Mouse (Mus musculus): ENCODE results near the gene Vmn1r89. TPM values are rescaled to one million over a fixed set of nuclear protein-coding genes. Genes with fewer than 3 reads are reported as not detected.

Vmn1r89 gene
- not detected in 2 replicates for polyA plus RNA-seq (2015; fragmentation: Nextera tagmentation; extraction: Ambion mirVana)

DNA sequence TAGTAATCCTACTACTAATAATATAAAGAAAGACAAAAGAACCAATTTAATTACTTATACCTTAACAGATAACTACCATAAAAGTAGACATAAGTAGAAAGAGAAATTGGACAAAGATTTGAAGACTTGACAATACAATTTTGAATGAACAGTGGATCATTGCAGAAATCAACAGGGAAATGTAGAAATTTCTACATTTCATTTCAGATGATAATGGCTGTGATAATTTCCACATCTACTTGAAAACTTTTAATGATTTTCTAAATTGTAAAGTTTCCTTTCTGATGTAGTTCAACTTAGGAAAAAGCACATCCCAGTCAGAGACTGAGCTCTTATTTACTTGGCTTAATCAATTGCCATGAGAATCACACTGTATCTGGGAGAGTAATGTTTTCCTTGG is at the start of gene Vmn1r89:
Vmn1r89 (plus strand) TSS at position 301 of the 400 bp plus-strand sequence.
- Histone ChIP-seq H3K27me3 (ENCODE audit: insufficient read depth, low read length) (no peaks in the 10 kb centered on the region), H3K4me2 (ENCODE audit: low read depth, low read length) (no peak within 1 kb of the TSS), H3K36me3 (replicated peaks; ENCODE audit: insufficient read depth, low read length) (no peaks in the 10 kb centered on the region), H3K9me3 (ENCODE audit: low read length) (no peaks in the 10 kb centered on the region), H3K4me3 (ENCODE audit: low read depth, low read length) (no peak within 1 kb of the TSS), H3K4me1 (ENCODE audit: insufficient read depth) (no peaks in the 10 kb centered on the region), H3K27ac (ENCODE audit: low read depth) (no peak within 1 kb of the TSS), H3K9ac (replicated peaks) (no peak within 1 kb of the TSS)
- no peak for TF ChIP-seq EP300 (IDR thresholded peaks at IDR 0.05; ENCODE audit: low read depth)
- TF ChIP-seq CTCF (IDR thresholded peaks at IDR 0.05; ENCODE audit: low read depth) = no peak
- no peak for DNase-seq
- no peak for ATAC-seq

DNA sequence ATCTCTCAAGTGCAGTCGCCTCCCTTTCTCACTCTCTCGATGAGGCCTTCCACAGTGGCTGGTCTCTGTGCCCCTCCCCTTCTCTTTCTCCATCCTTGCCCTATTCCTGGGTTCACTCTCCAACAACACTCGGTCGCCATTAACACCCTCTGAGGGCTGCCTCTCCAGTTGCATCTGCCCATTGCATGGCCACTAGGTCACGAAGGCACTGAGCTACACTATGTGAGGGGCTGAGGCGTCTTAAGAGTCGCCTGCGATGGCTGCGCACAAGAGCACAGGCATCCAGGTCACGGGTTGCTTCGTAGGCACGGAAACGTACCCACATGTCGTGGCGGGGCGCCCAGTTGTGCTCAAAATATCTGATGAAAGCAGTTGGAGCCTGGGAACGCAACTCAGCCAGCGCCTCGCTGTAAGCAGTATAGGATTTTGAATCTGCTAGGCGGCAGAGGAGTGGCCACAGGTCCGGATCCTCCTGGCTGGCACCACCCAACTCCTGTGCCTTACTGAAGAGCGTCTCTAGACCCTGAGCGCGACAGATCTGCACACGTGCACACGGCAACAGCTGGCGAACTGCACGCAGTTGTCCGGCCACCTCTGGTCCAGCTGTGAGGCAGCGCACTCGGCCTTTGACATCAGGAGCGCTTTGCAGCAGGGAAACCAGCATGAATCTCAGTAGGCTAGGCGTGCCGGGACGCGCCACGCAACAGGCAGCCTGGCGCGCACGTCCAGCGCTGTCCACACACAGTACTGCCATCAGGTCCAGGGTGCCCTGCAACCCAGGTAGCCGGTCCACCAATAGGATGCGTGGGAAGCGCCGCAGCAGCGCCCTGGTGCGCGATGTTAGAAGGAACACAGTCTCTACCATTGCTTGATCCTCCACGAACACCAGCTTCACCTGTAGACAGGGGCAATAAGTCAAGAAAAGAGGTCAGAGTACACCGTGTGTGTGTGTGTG is 48.2 kb downstream of the Vmn1r89 start:
- no peaks in the 10 kb centered on the region for H3K36me3 ChIP-seq (replicated peaks; ENCODE audit: insufficient read depth, low read length)
- no peaks in the 10 kb centered on the region for H3K4me1 ChIP-seq (ENCODE audit: insufficient read depth)
- no peaks in the 10 kb centered on the region for H3K9me3 ChIP-seq (ENCODE audit: low read length)
- no peak overlapping the region for H3K27ac ChIP-seq (ENCODE audit: low read depth)
- no peak overlapping the region for H3K4me3 ChIP-seq (ENCODE audit: low read depth, low read length)
- ATAC-seq (no peak), DNase-seq (no peak)
- no peak overlapping the region for H3K4me2 ChIP-seq (ENCODE audit: low read depth, low read length)
- WGBS (ENCODE audit: insufficient replicate concordance) = 48% methylated on average over 50 of the region's 50 CpGs
- H3K9ac ChIP-seq (replicated peaks) = no peak overlapping the region
- TF ChIP-seq EP300 (IDR thresholded peaks at IDR 0.05; ENCODE audit: low read depth) = no peak
- no peak for TF ChIP-seq CTCF (IDR thresholded peaks at IDR 0.05; ENCODE audit: low read depth)
- H3K27me3 ChIP-seq (ENCODE audit: insufficient read depth, low read length) = no peaks in the 10 kb centered on the region

- ATAC-seq (no peak), DNase-seq (no peak)
- no peak overlapping the region for H3K4me2 ChIP-seq (ENCODE audit: low read depth, low read length)
- WGBS (ENCODE audit: insufficient replicate concordance) = 79% methylated on average over 5 of the region's 5 CpGs
- H3K9ac ChIP-seq (replicated peaks) = no peak overlapping the region
- H3K9me3 ChIP-seq (ENCODE audit: low read length) = no peaks in the 10 kb centered on the region
- H3K27ac ChIP-seq (ENCODE audit: low read depth) = no peak overlapping the region
- TF ChIP-seq EP300 (IDR thresholded peaks at IDR 0.05; ENCODE audit: low read depth) = no peak
- no peak for TF ChIP-seq CTCF (IDR thresholded peaks at IDR 0.05; ENCODE audit: low read depth)
- H3K4me3 ChIP-seq (ENCODE audit: low read depth, low read length) = no peak overlapping the region
- H3K4me1 ChIP-seq (ENCODE audit: insufficient read depth) = no peaks in the 10 kb centered on the region
- H3K36me3 ChIP-seq (replicated peaks; ENCODE audit: insufficient read depth, low read length) = no peaks in the 10 kb centered on the region
- no peaks in the 10 kb centered on the region for H3K27me3 ChIP-seq (ENCODE audit: insufficient read depth, low read length)
Observed at GRCm38 (mm10) chr7:13263851-13264250, 51.0 kb downstream of the Vmn1r89 start.

DNA sequence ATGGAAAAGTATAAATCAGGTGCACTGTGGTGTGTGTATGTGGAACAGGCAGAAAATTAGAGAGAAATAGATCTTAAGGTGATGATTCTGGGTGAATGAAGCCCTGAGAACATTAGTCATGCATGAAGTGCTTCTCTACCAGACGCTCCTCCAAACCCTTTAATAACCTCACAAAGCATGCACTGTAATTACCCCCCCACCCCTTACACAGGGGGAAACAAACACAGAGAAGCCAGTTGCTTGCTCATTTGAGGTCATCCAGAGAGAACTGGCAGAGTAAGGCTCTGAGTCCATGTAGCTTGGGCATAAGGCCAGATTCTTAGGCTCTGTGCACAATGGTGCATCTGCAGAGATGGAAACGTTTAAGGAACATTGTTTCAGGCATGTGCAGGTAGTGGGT is 51.6 kb downstream of the Vmn1r89 start:
- H3K27me3 ChIP-seq (ENCODE audit: insufficient read depth, low read length) = no peaks in the 10 kb centered on the region
- H3K4me3 ChIP-seq (ENCODE audit: low read depth, low read length) = no peak overlapping the region
- no peaks in the 10 kb centered on the region for H3K36me3 ChIP-seq (replicated peaks; ENCODE audit: insufficient read depth, low read length)
- H3K4me1 ChIP-seq (ENCODE audit: insufficient read depth) = no peaks in the 10 kb centered on the region
- ATAC-seq = no peak
- no peak overlapping the region for H3K9ac ChIP-seq (replicated peaks)
- whole genome bisulfite sequencing (ENCODE audit: insufficient replicate concordance) = 74% methylated on average over 2 of the region's 2 CpGs
- H3K9me3 ChIP-seq (ENCODE audit: low read length) = no peaks in the 10 kb centered on the region
- H3K4me2 ChIP-seq (ENCODE audit: low read depth, low read length) = no peak overlapping the region
- DNase-seq = no peak
- no peak overlapping the region for H3K27ac ChIP-seq (ENCODE audit: low read depth)
- TF ChIP-seq EP300 (IDR thresholded peaks at IDR 0.05; ENCODE audit: low read depth) (no peak), CTCF (IDR thresholded peaks at IDR 0.05; ENCODE audit: low read depth) (no peak)

DNA sequence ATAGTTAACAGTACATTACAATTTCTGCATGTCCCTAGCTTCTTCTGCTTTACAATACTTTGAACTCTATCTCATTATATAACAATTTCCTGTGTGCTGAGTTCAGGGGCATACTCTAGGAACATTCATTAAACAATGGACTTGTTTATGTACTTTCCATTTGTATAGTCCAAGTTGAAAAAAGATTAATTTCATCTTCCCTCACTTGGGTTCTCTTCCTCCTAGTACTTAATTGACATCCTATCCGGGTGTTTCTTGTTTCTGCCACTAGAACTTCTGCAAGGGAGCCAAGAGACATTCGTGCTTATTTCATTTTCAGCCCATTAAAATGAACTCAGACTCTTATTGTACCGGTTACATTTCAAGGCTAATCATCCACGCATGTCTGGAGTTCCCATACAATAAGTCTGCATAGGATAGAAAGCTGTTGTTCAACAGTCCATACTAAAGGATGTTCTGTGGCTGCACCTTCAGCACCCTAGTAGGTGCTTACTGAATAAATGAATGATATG is 56.0 kb downstream of the Vmn1r89 start:
- H3K4me1 ChIP-seq (ENCODE audit: insufficient read depth) = no peaks in the 10 kb centered on the region
- WGBS (ENCODE audit: insufficient replicate concordance) = 85% methylated on average over 4 of the region's 4 CpGs

DNA sequence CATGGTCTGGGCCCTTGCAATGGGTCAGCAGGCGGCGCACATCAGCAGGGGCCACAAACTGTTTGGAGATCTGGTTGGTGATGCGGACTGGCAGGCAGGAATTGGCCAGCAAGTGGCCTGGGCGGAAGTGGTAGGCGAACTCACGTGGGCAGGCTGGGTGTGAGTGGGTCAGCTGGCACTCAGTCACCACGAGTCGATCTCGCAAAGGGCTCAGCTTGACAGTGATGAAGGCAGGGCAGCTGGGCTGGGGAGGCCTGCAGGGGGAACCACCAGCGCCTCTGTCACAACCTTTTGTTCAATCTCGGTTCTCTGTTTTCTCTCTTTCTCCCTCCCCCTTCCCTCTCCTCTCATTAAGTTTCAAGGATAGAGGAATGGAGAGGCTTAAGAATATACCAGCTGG is 56.6 kb downstream of the Vmn1r89 start:
- WGBS (ENCODE audit: insufficient replicate concordance) = 82% methylated on average over 11 of the region's 11 CpGs
- TF ChIP-seq EP300 (IDR thresholded peaks at IDR 0.05; ENCODE audit: low read depth) (no peak), CTCF (IDR thresholded peaks at IDR 0.05; ENCODE audit: low read depth) (no peak)

More for the DNA sequence above, 56.0 kb downstream of the Vmn1r89 start:
- no peak overlapping the region for H3K4me2 ChIP-seq (ENCODE audit: low read depth, low read length)
- H3K27me3 ChIP-seq (ENCODE audit: insufficient read depth, low read length) = no peaks in the 10 kb centered on the region
- H3K4me3 ChIP-seq (ENCODE audit: low read depth, low read length) = no peak overlapping the region
- DNase-seq = no peak
- TF ChIP-seq EP300 (IDR thresholded peaks at IDR 0.05; ENCODE audit: low read depth) (no peak), CTCF (IDR thresholded peaks at IDR 0.05; ENCODE audit: low read depth) (no peak)
- no peak overlapping the region for H3K27ac ChIP-seq (ENCODE audit: low read depth)
- H3K36me3 ChIP-seq (replicated peaks; ENCODE audit: insufficient read depth, low read length) = no peaks in the 10 kb centered on the region
- H3K9ac ChIP-seq (replicated peaks) = no peak overlapping the region
- H3K9me3 ChIP-seq (ENCODE audit: low read length) = no peaks in the 10 kb centered on the region
- no peak for ATAC-seq

More for the DNA sequence above, 56.6 kb downstream of the Vmn1r89 start:
- Histone ChIP-seq H3K36me3 (replicated peaks; ENCODE audit: insufficient read depth, low read length) (no peaks in the 10 kb centered on the region), H3K9ac (replicated peaks) (no peak overlapping the region), H3K27me3 (ENCODE audit: insufficient read depth, low read length) (no peaks in the 10 kb centered on the region), H3K27ac (ENCODE audit: low read depth) (no peak overlapping the region), H3K4me3 (ENCODE audit: low read depth, low read length) (no peak overlapping the region), H3K4me2 (ENCODE audit: low read depth, low read length) (no peak overlapping the region), H3K4me1 (ENCODE audit: insufficient read depth) (no peaks in the 10 kb centered on the region), H3K9me3 (ENCODE audit: low read length) (no peaks in the 10 kb centered on the region)
- no peak for DNase-seq
- ATAC-seq = no peak

Other genes starting within 250 kb of the Vmn1r89 start
- 1.5 and 1.9 TPM in 2 replicates for gene Zfp324, start 247.2 kb upstream of the Vmn1r89 start, polyA plus RNA-seq (2015; fragmentation: Nextera tagmentation; extraction: Ambion mirVana)
- 1.6 and 1.8 TPM in 2 replicates for gene Zfp446, start 235.2 kb upstream of the Vmn1r89 start, polyA plus RNA-seq (2015; fragmentation: Nextera tagmentation; extraction: Ambion mirVana)
- gene Slc27a5, start 214.8 kb upstream of the Vmn1r89 start, polyA plus RNA-seq (2015; fragmentation: Nextera tagmentation; extraction: Ambion mirVana) = 103 and 122 TPM in 2 replicates
- gene Trim28, start 213.9 kb upstream of the Vmn1r89 start, polyA plus RNA-seq (2015; fragmentation: Nextera tagmentation; extraction: Ambion mirVana) = 56.0 and 59.1 TPM in 2 replicates
- 5.6 and 7.2 TPM in 2 replicates for gene Zbtb45, start 203.0 kb upstream of the Vmn1r89 start, polyA plus RNA-seq (2015; fragmentation: Nextera tagmentation; extraction: Ambion mirVana)
- 132 TPM in 2 replicates for gene Chmp2a, start 178.2 kb upstream of the Vmn1r89 start, polyA plus RNA-seq (2015; fragmentation: Nextera tagmentation; extraction: Ambion mirVana)
- gene Ube2m, start 174.7 kb upstream of the Vmn1r89 start, polyA plus RNA-seq (2015; fragmentation: Nextera tagmentation; extraction: Ambion mirVana) = 53.8 and 59.8 TPM in 2 replicates
- gene Mzf1, start 158.3 kb upstream of the Vmn1r89 start, polyA plus RNA-seq (2015; fragmentation: Nextera tagmentation; extraction: Ambion mirVana) = 0.26 and 0.29 TPM in 2 replicates
- gene Vmn1r85, start 117.8 kb upstream of the Vmn1r89 start, polyA plus RNA-seq (2015; fragmentation: Nextera tagmentation; extraction: Ambion mirVana) = not detected in 2 replicates
- not detected in 2 replicates for gene Vmn1r86, start 93.1 kb upstream of the Vmn1r89 start, polyA plus RNA-seq (2015; fragmentation: Nextera tagmentation; extraction: Ambion mirVana)
- not detected in 2 replicates for gene Vmn1r87, start 72.9 kb upstream of the Vmn1r89 start, polyA plus RNA-seq (2015; fragmentation: Nextera tagmentation; extraction: Ambion mirVana)
- 0.01 TPM in 1 of 2 replicates, not detected in the other for gene Vmn1r88, start 53.5 kb upstream of the Vmn1r89 start, polyA plus RNA-seq (2015; fragmentation: Nextera tagmentation; extraction: Ambion mirVana)
- gene Lig1, start 64.3 kb downstream of the Vmn1r89 start, polyA plus RNA-seq (2015; fragmentation: Nextera tagmentation; extraction: Ambion mirVana) = 50.9 and 60.5 TPM in 2 replicates
- 1.5 and 1.7 TPM in 2 replicates for gene Zswim9, start 65.7 kb downstream of the Vmn1r89 start, polyA plus RNA-seq (2015; fragmentation: Nextera tagmentation; extraction: Ambion mirVana)
- gene Pla2g4c, start 111.6 kb downstream of the Vmn1r89 start, polyA plus RNA-seq (2015; fragmentation: Nextera tagmentation; extraction: Ambion mirVana) = 2.0 and 2.1 TPM in 2 replicates
- not detected in 2 replicates for gene Cabp5, start 185.1 kb downstream of the Vmn1r89 start, polyA plus RNA-seq (2015; fragmentation: Nextera tagmentation; extraction: Ambion mirVana)
- gene Bsph1, start 237.8 kb downstream of the Vmn1r89 start, polyA plus RNA-seq (2015; fragmentation: Nextera tagmentation; extraction: Ambion mirVana) = not detected in 2 replicates